Mouse (Mus musculus) ovary, postnatal 36 days (tissue): Measurements from ENCODE around the gene Kcna5.
A peak's percentile ranks its signal among the peaks of the same experiment; 100 is the strongest.

Experiments
- DNase-seq: peaks from one replicate; pipeline ENCODE4 v3.0.0; 2022; ENCODE audit warnings: low spot score, mixed read lengths

The Kcna5 gene

GRCm38 (mm10) chr6:126536926-126537325 is 1.7 kb upstream of the Kcna5 start:
- DNase-seq: no peak

GRCm38 (mm10) chr6:126535911-126536270 is 679 bp upstream of the Kcna5 start:
- DNase-seq: no peak

- no peak for DNase-seq
These were observed 543 bp downstream of the Kcna5 start for GRCm38 (mm10) chr6:126534531-126535207.

GRCm38 (mm10) chr6:126531306-126531705 is 3.9 kb downstream of the Kcna5 start:
- DNase-seq: no peak

GRCm38 (mm10) chr6:126530019-126530418 is 5.2 kb downstream of the Kcna5 start:
- DNase-seq: no peak

- DNase-seq: no peak
These were observed 20.5 kb downstream of the Kcna5 start for GRCm38 (mm10) chr6:126514720-126515119.

GRCm38 (mm10) chr6:126513714-126514248 is 21.4 kb downstream of the Kcna5 start:
- no peak for DNase-seq

GRCm38 (mm10) chr6:126513154-126513553 is 22.1 kb downstream of the Kcna5 start:
- DNase-seq: no peak

- no peak for DNase-seq
These were observed 26.5 kb downstream of the Kcna5 start for GRCm38 (mm10) chr6:126508671-126509070.

GRCm38 (mm10) chr6:126503920-126504319 is 31.3 kb downstream of the Kcna5 start:
- no peak for DNase-seq

- no peak for DNase-seq
These were observed 32.4 kb downstream of the Kcna5 start for GRCm38 (mm10) chr6:126502691-126503301.

GRCm38 (mm10) chr6:126500985-126501384 is 34.2 kb downstream of the Kcna5 start:
- DNase-seq: no peak

- peak; percentile 71 for DNase-seq
These were observed 35.1 kb downstream of the Kcna5 start for GRCm38 (mm10) chr6:126500088-126500487.

- DNase-seq: peak; percentile 25
These were observed 37.3 kb downstream of the Kcna5 start for GRCm38 (mm10) chr6:126497878-126498277.

- no peak for DNase-seq
These were observed 37.9 kb downstream of the Kcna5 start for GRCm38 (mm10) chr6:126497173-126497839.

- DNase-seq: no peak
These were observed 48.1 kb downstream of the Kcna5 start for GRCm38 (mm10) chr6:126487136-126487535.

- no peak for DNase-seq
These were observed 50.3 kb downstream of the Kcna5 start for GRCm38 (mm10) chr6:126484887-126485286.

- no peak for DNase-seq
These were observed 51.8 kb downstream of the Kcna5 start for GRCm38 (mm10) chr6:126483264-126483867.
